Mouse (Mus musculus): Measurements from ENCODE around the gene Ap5z1. TPM values are rescaled to one million over a fixed set of nuclear protein-coding genes. Genes with fewer than 3 reads are reported as not detected.

Gene Ap5z1
- polyA plus RNA-seq, 1 experiment from 2014 or later = 13.1 TPM

DNA sequence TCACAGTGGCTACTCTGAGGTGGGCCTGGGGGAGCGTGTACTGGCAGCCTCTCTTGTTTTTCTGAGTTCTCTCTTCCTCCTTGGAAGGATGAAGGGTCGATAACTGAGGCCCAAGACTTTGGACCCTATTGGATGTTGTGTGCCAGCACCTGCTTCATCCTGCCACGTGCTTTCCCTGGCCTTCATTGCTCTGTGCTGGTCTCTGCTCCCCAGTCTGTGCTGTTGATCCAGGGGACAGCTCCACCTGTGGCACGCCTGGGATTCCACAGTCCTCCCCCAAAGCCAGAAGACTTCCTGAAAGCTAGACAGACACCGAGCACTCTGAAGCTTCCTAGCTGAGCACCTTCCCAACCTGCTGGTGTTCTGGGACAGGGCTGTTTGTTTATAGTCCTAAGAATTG lies 41.9 kb upstream of the Ap5z1 start:
- no peaks in the 10 kb centered on the region; the same call in 1 of the 2 replicates for H3K36me3 ChIP-seq (ENCODE audit: control insufficient read depth, insufficient read depth, low read length)
- H3K27ac ChIP-seq (ENCODE audit: low read depth, low read length) = no peak overlapping the region
- 93% methylated on average over 5 of the region's 5 CpGs for WGBS
- no peak for ATAC-seq (replicated peaks; ENCODE audit: low FRiP score)
- no peaks in the 10 kb centered on the region; the same call in 1 of the 2 replicates for H3K4me1 ChIP-seq (replicated peaks; ENCODE audit: control insufficient read depth, insufficient read depth, low read length)
- no peak overlapping the region for H3K4me2 ChIP-seq (ENCODE audit: low read depth, low read length, severe bottlenecking)
- H3K9ac ChIP-seq (ENCODE audit: low read length) = no peak overlapping the region
- no peaks in the 10 kb centered on the region for H3K9me3 ChIP-seq (ENCODE audit: control insufficient read depth, low read length)
- DNase-seq (ENCODE audit: low spot score) = no peak
- H3K4me3 ChIP-seq (ENCODE audit: low read depth, low read length) = no peak overlapping the region
- no peaks in the 10 kb centered on the region for H3K27me3 ChIP-seq (ENCODE audit: control insufficient read depth, insufficient read depth, low read length)

DNA sequence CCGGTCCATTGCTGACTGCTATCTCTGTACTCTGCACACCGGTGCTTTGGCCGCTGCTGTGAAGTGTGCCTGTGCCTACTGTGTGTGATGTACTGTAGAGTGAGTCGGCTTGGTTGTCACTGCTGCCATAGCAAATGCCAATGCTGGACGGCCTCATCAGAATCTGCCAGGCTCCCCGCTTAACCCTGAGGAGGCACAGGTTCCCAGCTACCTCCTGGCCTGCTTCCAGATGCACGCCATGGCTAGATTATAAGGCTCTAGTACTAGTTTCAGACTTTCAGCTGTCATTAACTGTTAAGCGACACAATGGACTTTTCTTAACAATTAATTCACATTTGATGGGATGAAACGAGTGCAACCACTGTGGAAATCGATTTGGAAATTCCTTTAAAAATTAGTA lies 40.6 kb upstream of the Ap5z1 start:
- no peaks in the 10 kb centered on the region for H3K9me3 ChIP-seq (ENCODE audit: control insufficient read depth, low read length)
- ATAC-seq (replicated peaks; ENCODE audit: low FRiP score) = no peak
- H3K4me3 ChIP-seq (ENCODE audit: low read depth, low read length) = no peak overlapping the region
- H3K4me2 ChIP-seq (ENCODE audit: low read depth, low read length, severe bottlenecking) = no peak overlapping the region
- WGBS = 90% methylated on average over 10 of the region's 10 CpGs
- no peaks in the 10 kb centered on the region; the same call in 1 of the 2 replicates for H3K36me3 ChIP-seq (ENCODE audit: control insufficient read depth, insufficient read depth, low read length)
- no peak for DNase-seq (ENCODE audit: low spot score)
- H3K27me3 ChIP-seq (ENCODE audit: control insufficient read depth, insufficient read depth, low read length) = no peaks in the 10 kb centered on the region
- no peak overlapping the region for H3K9ac ChIP-seq (ENCODE audit: low read length)
- H3K27ac ChIP-seq (ENCODE audit: low read depth, low read length) = no peak overlapping the region
- no peaks in the 10 kb centered on the region; the same call in 1 of the 2 replicates for H3K4me1 ChIP-seq (replicated peaks; ENCODE audit: control insufficient read depth, insufficient read depth, low read length)

DNA sequence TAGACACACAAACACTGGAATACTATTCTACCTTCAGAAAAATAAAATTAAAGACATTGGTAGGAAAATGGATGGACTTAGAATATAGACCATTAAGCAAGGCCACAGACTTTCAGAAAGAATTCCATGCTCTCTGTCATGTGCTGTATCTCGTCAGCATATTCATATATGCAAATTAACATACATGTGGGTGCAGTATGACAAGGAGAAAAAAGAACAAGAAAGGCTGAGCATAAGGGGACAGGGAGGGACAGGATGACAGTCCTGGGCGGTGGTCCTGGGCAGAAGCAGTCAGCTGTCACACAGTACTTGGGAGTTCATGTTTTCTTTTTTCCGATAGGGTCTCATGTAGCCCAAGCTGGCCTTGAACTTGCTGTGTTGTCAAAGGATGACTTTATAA lies 40.0 kb upstream of the Ap5z1 start:
- H3K4me3 ChIP-seq (ENCODE audit: low read depth, low read length) = no peak overlapping the region
- 59% methylated on average over 3 of the region's 3 CpGs for WGBS
- no peak for ATAC-seq (replicated peaks; ENCODE audit: low FRiP score)

DNA sequence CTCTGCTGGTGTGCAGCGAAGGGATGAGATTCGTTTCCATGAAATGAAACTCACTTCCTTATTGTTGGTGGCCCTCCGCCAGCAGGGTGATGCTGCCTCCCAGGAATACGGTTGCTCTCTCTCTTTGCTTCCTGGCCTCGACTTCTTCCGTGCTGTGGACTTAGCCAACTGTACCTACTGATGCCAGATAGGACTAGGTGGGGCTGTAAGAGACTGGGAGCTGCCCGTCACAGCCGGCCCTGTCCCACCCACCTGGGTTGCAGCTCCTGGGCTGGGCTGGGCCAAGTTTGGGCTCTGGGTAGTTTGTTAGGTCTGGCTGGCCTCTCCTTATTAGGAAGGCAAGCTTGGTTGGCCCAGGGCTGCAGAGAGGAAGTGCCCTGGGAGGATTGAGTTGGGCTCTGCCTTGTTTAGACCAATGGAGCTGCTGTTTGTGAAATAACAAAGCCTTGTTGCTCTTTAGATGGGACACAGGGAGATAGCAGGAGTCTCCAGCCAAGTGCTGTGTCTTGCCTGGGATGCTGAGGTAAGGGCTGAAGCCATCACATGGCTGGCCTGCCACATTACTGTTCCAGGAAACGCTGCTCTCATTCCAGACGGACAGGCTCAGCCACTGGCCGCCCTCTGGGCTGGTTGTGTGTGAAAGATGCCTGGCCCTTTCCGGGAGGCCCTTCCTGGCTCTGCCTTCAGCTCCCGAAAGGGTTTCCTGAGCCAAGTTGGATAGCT lies 39.0 kb upstream of the Ap5z1 start:
- 85% methylated on average over 13 of the region's 13 CpGs for WGBS
- Histone ChIP-seq H3K4me3 (ENCODE audit: low read depth, low read length) (no peak overlapping the region), H3K4me1 (replicated peaks; ENCODE audit: control insufficient read depth, insufficient read depth, low read length) (no peaks in the 10 kb centered on the region; the same call in 1 of the 2 replicates), H3K27me3 (ENCODE audit: control insufficient read depth, insufficient read depth, low read length) (no peaks in the 10 kb centered on the region), H3K27ac (ENCODE audit: low read depth, low read length) (no peak overlapping the region), H3K9ac (ENCODE audit: low read length) (no peak overlapping the region), H3K9me3 (ENCODE audit: control insufficient read depth, low read length) (no peaks in the 10 kb centered on the region), H3K4me2 (ENCODE audit: low read depth, low read length, severe bottlenecking) (no peak overlapping the region), H3K36me3 (ENCODE audit: control insufficient read depth, insufficient read depth, low read length) (no peaks in the 10 kb centered on the region; the same call in 1 of the 2 replicates)
- no peak for DNase-seq (ENCODE audit: low spot score)
- ATAC-seq (replicated peaks; ENCODE audit: low FRiP score) = no peak

More for the DNA sequence above, 40.0 kb upstream of the Ap5z1 start:
- Histone ChIP-seq H3K4me2 (ENCODE audit: low read depth, low read length, severe bottlenecking) (no peak overlapping the region), H3K27me3 (ENCODE audit: control insufficient read depth, insufficient read depth, low read length) (no peaks in the 10 kb centered on the region), H3K9me3 (ENCODE audit: control insufficient read depth, low read length) (no peaks in the 10 kb centered on the region), H3K4me1 (replicated peaks; ENCODE audit: control insufficient read depth, insufficient read depth, low read length) (no peaks in the 10 kb centered on the region; the same call in 1 of the 2 replicates), H3K36me3 (ENCODE audit: control insufficient read depth, insufficient read depth, low read length) (no peaks in the 10 kb centered on the region; the same call in 1 of the 2 replicates), H3K27ac (ENCODE audit: low read depth, low read length) (no peak overlapping the region), H3K9ac (ENCODE audit: low read length) (no peak overlapping the region)
- no peak for DNase-seq (ENCODE audit: low spot score)

DNA sequence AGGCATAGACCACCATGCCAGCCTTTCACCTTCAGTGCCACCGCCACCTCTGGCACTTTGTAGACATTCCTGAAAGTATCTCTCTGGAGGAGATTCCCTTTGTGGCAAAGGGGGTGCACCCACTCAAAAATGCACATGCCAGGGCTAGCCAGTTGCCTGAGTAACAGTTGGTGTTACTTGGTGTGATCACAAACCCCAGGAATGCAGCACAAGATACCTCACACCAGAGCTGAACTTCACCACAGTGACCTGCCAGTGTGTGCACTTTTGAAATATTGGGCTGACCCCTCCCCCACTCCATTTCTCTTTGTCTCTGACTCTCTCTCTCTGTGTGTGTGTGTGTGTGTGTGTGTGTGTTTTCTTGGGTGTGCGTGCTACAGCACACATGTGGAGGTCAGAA lies 37.3 kb upstream of the Ap5z1 start:
- Histone ChIP-seq H3K4me1 (replicated peaks; ENCODE audit: control insufficient read depth, insufficient read depth, low read length) (no peaks in the 10 kb centered on the region; the same call in 1 of the 2 replicates), H3K36me3 (ENCODE audit: control insufficient read depth, insufficient read depth, low read length) (no peaks in the 10 kb centered on the region; the same call in 1 of the 2 replicates), H3K9ac (ENCODE audit: low read length) (no peak overlapping the region), H3K4me3 (ENCODE audit: low read depth, low read length) (no peak overlapping the region), H3K4me2 (ENCODE audit: low read depth, low read length, severe bottlenecking) (no peak overlapping the region), H3K27ac (ENCODE audit: low read depth, low read length) (no peak overlapping the region), H3K27me3 (ENCODE audit: control insufficient read depth, insufficient read depth, low read length) (no peaks in the 10 kb centered on the region), H3K9me3 (ENCODE audit: control insufficient read depth, low read length) (no peaks in the 10 kb centered on the region)
- DNase-seq (ENCODE audit: low spot score) (no peak), ATAC-seq (replicated peaks; ENCODE audit: low FRiP score) (no peak)
- 86% methylated on average over 2 of the region's 2 CpGs for WGBS

DNA sequence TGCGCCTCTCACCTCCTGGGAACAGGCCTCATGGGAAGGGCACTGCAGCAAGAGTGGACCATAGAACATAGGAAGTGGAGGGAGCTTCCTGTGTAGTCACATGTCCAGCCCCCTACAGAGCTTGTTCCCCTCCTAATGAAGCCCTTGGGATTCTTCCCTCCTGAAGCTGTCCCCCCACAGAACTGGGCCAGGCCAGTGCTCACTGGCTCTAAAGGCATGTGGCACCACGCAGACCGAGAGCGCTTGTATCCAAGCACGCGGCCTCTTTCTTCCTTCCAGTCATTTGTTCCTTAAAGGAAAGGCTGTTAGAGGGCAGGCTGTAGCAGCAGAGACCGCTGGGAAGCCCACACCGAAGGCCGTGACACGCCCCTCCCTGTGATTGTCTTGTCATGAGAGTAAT lies 35.9 kb upstream of the Ap5z1 start:
- no peak overlapping the region for H3K27ac ChIP-seq (ENCODE audit: low read depth, low read length)
- DNase-seq (ENCODE audit: low spot score) (no peak), ATAC-seq (replicated peaks; ENCODE audit: low FRiP score) (0 out of 2 replicates have a peak, but pooled peaks have one; percentile 15)
- H3K9ac ChIP-seq (ENCODE audit: low read length) = no peak overlapping the region
- H3K36me3 ChIP-seq (ENCODE audit: control insufficient read depth, insufficient read depth, low read length) = no peaks in the 10 kb centered on the region; the same call in 1 of the 2 replicates
- no peak overlapping the region for H3K4me3 ChIP-seq (ENCODE audit: low read depth, low read length)
- 70% methylated on average over 10 of the region's 10 CpGs for WGBS
- H3K9me3 ChIP-seq (ENCODE audit: control insufficient read depth, low read length) = no peaks in the 10 kb centered on the region
- no peaks in the 10 kb centered on the region; the same call in 1 of the 2 replicates for H3K4me1 ChIP-seq (replicated peaks; ENCODE audit: control insufficient read depth, insufficient read depth, low read length)
- no peak overlapping the region for H3K4me2 ChIP-seq (ENCODE audit: low read depth, low read length, severe bottlenecking)
- no peaks in the 10 kb centered on the region for H3K27me3 ChIP-seq (ENCODE audit: control insufficient read depth, insufficient read depth, low read length)

- no peak for DNase-seq (ENCODE audit: low spot score)
- Histone ChIP-seq H3K27ac (ENCODE audit: low read depth, low read length) (no peak overlapping the region), H3K4me3 (ENCODE audit: low read depth, low read length) (no peak overlapping the region), H3K4me1 (replicated peaks; ENCODE audit: control insufficient read depth, insufficient read depth, low read length) (no peaks in the 10 kb centered on the region; the same call in 1 of the 2 replicates), H3K4me2 (ENCODE audit: low read depth, low read length, severe bottlenecking) (no peak overlapping the region), H3K9ac (ENCODE audit: low read length) (no peak overlapping the region), H3K9me3 (ENCODE audit: control insufficient read depth, low read length) (no peaks in the 10 kb centered on the region), H3K27me3 (ENCODE audit: control insufficient read depth, insufficient read depth, low read length) (no peaks in the 10 kb centered on the region), H3K36me3 (ENCODE audit: control insufficient read depth, insufficient read depth, low read length) (no peaks in the 10 kb centered on the region; the same call in 1 of the 2 replicates)
- WGBS = 69% methylated on average over 6 of the region's 6 CpGs
- no peak for ATAC-seq (replicated peaks; ENCODE audit: low FRiP score)
Measured at GRCm38 (mm10) chr5:142428691-142429090, 35.1 kb upstream of the Ap5z1 start.

DNA sequence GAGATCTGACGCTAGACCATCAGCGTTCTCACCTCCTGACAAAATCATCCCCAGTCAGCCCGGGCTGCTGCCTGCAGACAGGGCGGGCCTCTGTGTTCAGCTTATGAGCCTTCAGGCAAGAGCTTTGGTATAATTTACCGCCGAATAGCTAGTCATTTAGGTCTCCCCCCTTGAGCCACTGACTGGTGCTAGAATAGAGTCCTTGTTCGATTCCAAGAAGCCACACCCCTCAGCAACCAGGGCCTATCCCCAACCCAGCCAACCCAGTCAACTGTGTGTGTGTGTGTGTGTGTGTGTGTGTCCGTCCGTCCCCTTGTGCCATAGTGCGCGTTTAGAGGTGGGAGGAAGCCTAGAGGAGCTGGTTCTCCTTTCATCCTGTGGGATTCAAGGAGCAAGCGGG lies 32.7 kb upstream of the Ap5z1 start:
- no peaks in the 10 kb centered on the region for H3K27me3 ChIP-seq (ENCODE audit: control insufficient read depth, insufficient read depth, low read length)
- ATAC-seq (replicated peaks; ENCODE audit: low FRiP score) (no peak), DNase-seq (ENCODE audit: low spot score) (no peak)
- no peaks in the 10 kb centered on the region for H3K9me3 ChIP-seq (ENCODE audit: control insufficient read depth, low read length)
- no peak overlapping the region for H3K4me3 ChIP-seq (ENCODE audit: low read depth, low read length)
- no peaks in the 10 kb centered on the region; the same call in 1 of the 2 replicates for H3K4me1 ChIP-seq (replicated peaks; ENCODE audit: control insufficient read depth, insufficient read depth, low read length)
- no peak overlapping the region for H3K4me2 ChIP-seq (ENCODE audit: low read depth, low read length, severe bottlenecking)
- no peak overlapping the region for H3K27ac ChIP-seq (ENCODE audit: low read depth, low read length)
- H3K9ac ChIP-seq (ENCODE audit: low read length) = no peak overlapping the region
- no peaks in the 10 kb centered on the region; the same call in 1 of the 2 replicates for H3K36me3 ChIP-seq (ENCODE audit: control insufficient read depth, insufficient read depth, low read length)
- 79% methylated on average over 12 of the region's 12 CpGs for WGBS
